Mouse (Mus musculus): ENCODE measurements around the gene Sv2c. TPM values are rescaled to one million over a fixed set of nuclear protein-coding genes. Genes with fewer than 3 reads are reported as not detected.

Sv2c gene
- polyA plus RNA-seq, 1 experiment: 0.04 TPM

DNA sequence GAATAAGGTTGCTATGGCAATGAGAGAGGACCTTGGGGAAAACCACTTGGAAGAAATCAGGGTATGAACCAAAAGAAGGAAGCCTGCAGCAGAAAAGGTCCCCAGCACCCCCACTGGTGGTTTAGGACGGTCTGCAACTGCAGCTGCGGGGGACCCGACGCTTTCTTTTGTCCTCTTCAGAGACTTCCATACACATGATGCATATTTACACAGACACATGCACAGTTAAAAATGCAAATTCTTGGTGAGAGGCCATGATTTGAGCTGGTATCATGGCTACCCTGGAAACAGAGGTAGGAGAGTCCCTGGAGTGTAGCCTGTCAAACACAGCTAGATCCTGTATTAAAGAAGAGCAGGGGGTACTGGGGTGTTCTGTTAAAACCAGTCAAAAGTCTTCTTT lies 178.7 kb downstream of the Sv2c start:
- Histone ChIP-seq H3K4me3 (ENCODE audit: insufficient read depth, poor library complexity, severe bottlenecking) (no peak overlapping the region), H3K79me2 (ENCODE audit: control insufficient read depth, insufficient read depth) (no peaks in the 10 kb centered on the region), H3K27me3 (ENCODE audit: control insufficient read depth, insufficient read depth, insufficient read length) (no peaks in the 10 kb centered on the region), H3K36me3 (ENCODE audit: control insufficient read depth, insufficient read depth) (no peaks in the 10 kb centered on the region), H3ac (ENCODE audit: control insufficient read depth, insufficient read length, low read depth) (no peak overlapping the region), H3K79me3 (ENCODE audit: low read depth) (no peaks in the 10 kb centered on the region)
- TF ChIP-seq USF1 (IDR thresholded peaks at IDR 0.05; ENCODE audit: low read depth) (no peak), MYOG (IDR thresholded peaks at IDR 0.05; ENCODE audit: control insufficient read depth, extremely low read depth, insufficient read length) (no peak), MAX (IDR thresholded peaks at IDR 0.05) (no peak), CTCF (IDR thresholded peaks at IDR 0.05; ENCODE audit: control insufficient read depth, insufficient read depth, insufficient read length) (no peak), CEBPB (IDR thresholded peaks at IDR 0.05; ENCODE audit: low read depth) (no peak), MYOD1 (IDR thresholded peaks at IDR 0.05; ENCODE audit: control insufficient read depth, insufficient read length, low read depth) (no peak), FOSL1 (IDR thresholded peaks at IDR 0.05; ENCODE audit: insufficient read depth, low read length, poor library complexity, severe bottlenecking) (no peak)

- H3K4me3 ChIP-seq (ENCODE audit: insufficient read depth, poor library complexity, severe bottlenecking): no peak overlapping the region
- TF ChIP-seq CTCF (IDR thresholded peaks at IDR 0.05; ENCODE audit: control insufficient read depth, insufficient read depth, insufficient read length): no peak
- no peak for TF ChIP-seq FOSL1 (IDR thresholded peaks at IDR 0.05; ENCODE audit: insufficient read depth, low read length, poor library complexity, severe bottlenecking)
- no peak for TF ChIP-seq MAX (IDR thresholded peaks at IDR 0.05)
- TF ChIP-seq USF1 (IDR thresholded peaks at IDR 0.05; ENCODE audit: low read depth): no peak
- TF ChIP-seq MYOD1 (IDR thresholded peaks at IDR 0.05; ENCODE audit: control insufficient read depth, insufficient read length, low read depth): no peak
- no peak for TF ChIP-seq MYOG (IDR thresholded peaks at IDR 0.05; ENCODE audit: control insufficient read depth, extremely low read depth, insufficient read length)
- no peak for TF ChIP-seq CEBPB (IDR thresholded peaks at IDR 0.05; ENCODE audit: low read depth)
- H3K27me3 ChIP-seq (ENCODE audit: control insufficient read depth, insufficient read depth, insufficient read length): no peaks in the 10 kb centered on the region
- H3ac ChIP-seq (ENCODE audit: control insufficient read depth, insufficient read length, low read depth): no peak overlapping the region
- no peaks in the 10 kb centered on the region for H3K36me3 ChIP-seq (ENCODE audit: control insufficient read depth, insufficient read depth)
- no peaks in the 10 kb centered on the region for H3K79me2 ChIP-seq (ENCODE audit: control insufficient read depth, insufficient read depth)
- no peaks in the 10 kb centered on the region for H3K79me3 ChIP-seq (ENCODE audit: low read depth)
Observed at GRCm38 (mm10) chr13:95952263-95952662, 180.1 kb downstream of the Sv2c start.

DNA sequence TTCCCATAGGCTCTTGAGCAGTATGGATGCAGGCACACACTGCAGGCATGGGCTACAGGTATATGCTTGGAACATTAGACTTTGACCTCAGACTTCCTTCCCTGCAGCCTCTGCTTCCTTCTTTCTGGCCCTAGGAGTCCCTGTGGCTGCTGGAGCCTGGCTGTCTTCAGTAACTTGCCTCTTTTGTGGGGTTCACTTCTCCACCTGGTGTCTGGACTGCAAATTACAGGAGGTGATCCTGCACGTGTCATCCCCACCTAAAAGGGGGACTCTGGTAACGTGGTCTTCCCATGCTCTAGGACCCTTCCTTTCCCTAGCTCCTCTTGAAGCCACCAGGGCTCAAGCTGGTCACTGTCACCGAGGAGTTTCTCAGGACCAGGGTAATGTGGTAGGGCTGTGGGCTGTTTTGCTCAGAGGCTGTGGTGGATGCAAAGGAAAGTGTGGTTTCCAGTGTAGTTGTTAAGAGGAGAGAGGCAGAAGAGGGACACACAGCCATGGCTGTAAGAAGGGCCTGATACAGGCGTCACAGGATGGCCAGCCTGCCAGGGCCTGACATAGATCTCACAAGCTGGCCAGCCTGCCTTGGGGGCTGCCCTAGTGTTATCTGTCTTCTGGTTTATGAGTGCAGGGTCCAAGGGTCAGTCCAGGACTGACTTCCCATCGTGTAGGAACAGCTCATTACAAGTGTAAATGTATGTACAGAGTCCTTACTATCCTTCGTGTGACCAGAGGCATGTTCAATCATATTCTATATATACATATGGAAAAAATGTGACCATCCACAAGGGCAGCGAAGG lies 181.1 kb downstream of the Sv2c start:
- H3ac ChIP-seq (ENCODE audit: control insufficient read depth, insufficient read length, low read depth): no peak overlapping the region
- TF ChIP-seq MYOD1 (IDR thresholded peaks at IDR 0.05; ENCODE audit: control insufficient read depth, insufficient read length, low read depth) (no peak), MYOG (IDR thresholded peaks at IDR 0.05; ENCODE audit: control insufficient read depth, extremely low read depth, insufficient read length) (no peak), USF1 (IDR thresholded peaks at IDR 0.05; ENCODE audit: low read depth) (no peak), CEBPB (IDR thresholded peaks at IDR 0.05; ENCODE audit: low read depth) (no peak), MAX (IDR thresholded peaks at IDR 0.05) (no peak), CTCF (IDR thresholded peaks at IDR 0.05; ENCODE audit: control insufficient read depth, insufficient read depth, insufficient read length) (no peak), FOSL1 (IDR thresholded peaks at IDR 0.05; ENCODE audit: insufficient read depth, low read length, poor library complexity, severe bottlenecking) (no peak)

DNA sequence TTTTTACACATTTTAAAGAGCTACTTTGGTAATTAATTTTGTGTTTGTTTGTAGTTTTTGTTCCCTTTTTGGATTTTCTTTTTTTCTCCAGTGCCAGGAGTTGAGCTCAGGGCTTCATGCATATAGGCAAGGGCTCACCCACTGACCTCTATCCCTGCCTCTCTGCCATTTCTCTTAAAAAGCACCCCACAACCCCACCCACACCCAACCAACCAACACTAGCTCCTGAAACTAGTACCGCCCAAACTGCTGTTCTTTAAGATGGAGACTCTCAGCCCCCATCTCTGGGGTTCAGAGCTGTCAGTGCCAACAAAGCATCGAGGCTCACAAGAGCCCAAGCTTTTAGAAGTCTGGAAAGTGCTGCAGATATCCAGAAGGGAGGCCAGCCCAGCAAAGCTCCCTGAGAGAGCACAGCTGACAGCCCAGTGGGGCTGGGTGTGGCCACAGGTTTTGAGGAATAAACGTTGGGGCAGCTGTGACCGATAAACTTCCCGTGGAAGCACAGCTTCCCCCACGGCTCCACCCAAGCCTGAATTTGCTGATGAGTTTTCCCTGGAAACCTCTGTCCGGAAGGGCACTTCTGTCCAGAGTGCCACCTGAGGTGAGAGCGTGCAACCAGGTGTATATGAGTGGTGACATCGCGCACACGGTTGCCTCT lies 181.8 kb downstream of the Sv2c start:
- TF ChIP-seq CTCF (IDR thresholded peaks at IDR 0.05; ENCODE audit: control insufficient read depth, insufficient read depth, insufficient read length): no peak
- no peak for TF ChIP-seq FOSL1 (IDR thresholded peaks at IDR 0.05; ENCODE audit: insufficient read depth, low read length, poor library complexity, severe bottlenecking)
- TF ChIP-seq MYOD1 (IDR thresholded peaks at IDR 0.05; ENCODE audit: control insufficient read depth, insufficient read length, low read depth): no peak
- no peak for TF ChIP-seq USF1 (IDR thresholded peaks at IDR 0.05; ENCODE audit: low read depth)
- TF ChIP-seq CEBPB (IDR thresholded peaks at IDR 0.05; ENCODE audit: low read depth): no peak
- TF ChIP-seq MAX (IDR thresholded peaks at IDR 0.05): no peak
- no peak for TF ChIP-seq MYOG (IDR thresholded peaks at IDR 0.05; ENCODE audit: control insufficient read depth, extremely low read depth, insufficient read length)
- no peaks in the 10 kb centered on the region for H3K27me3 ChIP-seq (ENCODE audit: control insufficient read depth, insufficient read depth, insufficient read length)

More for the DNA sequence above, 181.1 kb downstream of the Sv2c start:
- no peaks in the 10 kb centered on the region for H3K79me2 ChIP-seq (ENCODE audit: control insufficient read depth, insufficient read depth)
- H3K79me3 ChIP-seq (ENCODE audit: low read depth): no peaks in the 10 kb centered on the region
- no peak overlapping the region for H3K4me3 ChIP-seq (ENCODE audit: insufficient read depth, poor library complexity, severe bottlenecking)
- H3K36me3 ChIP-seq (ENCODE audit: control insufficient read depth, insufficient read depth): no peaks in the 10 kb centered on the region
- no peaks in the 10 kb centered on the region for H3K27me3 ChIP-seq (ENCODE audit: control insufficient read depth, insufficient read depth, insufficient read length)

DNA sequence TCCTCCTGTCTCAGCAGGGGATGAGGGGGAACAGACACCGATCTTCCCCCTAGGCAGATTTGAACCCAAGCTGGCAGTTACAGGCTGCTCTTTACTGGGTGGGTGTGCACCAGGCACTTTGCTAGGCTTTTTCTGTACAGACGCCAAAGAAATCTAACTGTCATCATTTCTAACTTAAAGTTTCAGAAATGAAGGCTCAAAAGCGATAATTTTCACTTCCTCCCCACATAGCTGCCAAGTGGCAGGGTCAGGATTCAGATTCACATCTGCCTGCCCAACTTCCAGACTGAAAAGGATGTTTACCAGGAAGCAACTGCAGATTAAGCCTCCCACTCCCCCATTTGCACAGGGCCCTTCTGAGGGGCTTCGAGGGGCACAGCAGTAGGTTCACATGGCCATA lies 183.0 kb downstream of the Sv2c start:
- no peak overlapping the region for H3K4me3 ChIP-seq (ENCODE audit: insufficient read depth, poor library complexity, severe bottlenecking)
- H3ac ChIP-seq (ENCODE audit: control insufficient read depth, insufficient read length, low read depth): no peak overlapping the region
- TF ChIP-seq USF1 (IDR thresholded peaks at IDR 0.05; ENCODE audit: low read depth) (no peak), MYOG (IDR thresholded peaks at IDR 0.05; ENCODE audit: control insufficient read depth, extremely low read depth, insufficient read length) (no peak), CTCF (IDR thresholded peaks at IDR 0.05; ENCODE audit: control insufficient read depth, insufficient read depth, insufficient read length) (no peak), CEBPB (IDR thresholded peaks at IDR 0.05; ENCODE audit: low read depth) (no peak), MAX (IDR thresholded peaks at IDR 0.05) (no peak), MYOD1 (IDR thresholded peaks at IDR 0.05; ENCODE audit: control insufficient read depth, insufficient read length, low read depth) (no peak), FOSL1 (IDR thresholded peaks at IDR 0.05; ENCODE audit: insufficient read depth, low read length, poor library complexity, severe bottlenecking) (no peak)
- no peaks in the 10 kb centered on the region for H3K27me3 ChIP-seq (ENCODE audit: control insufficient read depth, insufficient read depth, insufficient read length)
- no peaks in the 10 kb centered on the region for H3K79me2 ChIP-seq (ENCODE audit: control insufficient read depth, insufficient read depth)
- no peaks in the 10 kb centered on the region for H3K36me3 ChIP-seq (ENCODE audit: control insufficient read depth, insufficient read depth)
- H3K79me3 ChIP-seq (ENCODE audit: low read depth): no peaks in the 10 kb centered on the region

More for the DNA sequence above, 181.8 kb downstream of the Sv2c start:
- no peaks in the 10 kb centered on the region for H3K79me3 ChIP-seq (ENCODE audit: low read depth)
- H3K4me3 ChIP-seq (ENCODE audit: insufficient read depth, poor library complexity, severe bottlenecking): no peak overlapping the region
- no peak overlapping the region for H3ac ChIP-seq (ENCODE audit: control insufficient read depth, insufficient read length, low read depth)
- no peaks in the 10 kb centered on the region for H3K36me3 ChIP-seq (ENCODE audit: control insufficient read depth, insufficient read depth)
- H3K79me2 ChIP-seq (ENCODE audit: control insufficient read depth, insufficient read depth): no peaks in the 10 kb centered on the region

Data from C2C12 (cell line).